Mouse (Mus musculus): ENCODE measurements around the gene Ooep.

- TF ChIP-seq HCFC1 (IDR thresholded peaks at IDR 0.05; ENCODE audit: borderline replicate concordance, insufficient read depth, low read length), result no peak
- TF ChIP-seq ZNF384 (IDR thresholded peaks at IDR 0.05; ENCODE audit: low read depth, low read length), result no peak
- no peak for TF ChIP-seq CHD2 (IDR thresholded peaks at IDR 0.05; ENCODE audit: low read depth, low read length)
Measured at GRCm38 (mm10) chr9:78358053-78358452, 20.5 kb downstream of the Ooep start.
